Mouse (Mus musculus) liver (tissue): ENCODE results near the gene Mphosph9.

Experiments used
- DNase-seq: peaks from one replicate; pipeline ENCODE4 v3.0.0-alpha.2; 2020; ENCODE audit warnings: mixed read lengths

Gene Mphosph9

GRCm38 (mm10) chr5:124263246-124263645 is 64.5 kb downstream of the Mphosph9 start:
- no peak for DNase-seq

- DNase-seq, result no peak
These were observed 65.7 kb downstream of the Mphosph9 start for GRCm38 (mm10) chr5:124262090-124262489.

GRCm38 (mm10) chr5:124259133-124259532 is 68.6 kb downstream of the Mphosph9 start:
- DNase-seq, result no peak

- DNase-seq, result no peak
These were observed 69.7 kb downstream of the Mphosph9 start for GRCm38 (mm10) chr5:124258026-124258425.

GRCm38 (mm10) chr5:124255141-124255540 is 72.6 kb downstream of the Mphosph9 start:
- DNase-seq, result no peak

GRCm38 (mm10) chr5:124253555-124253954 is 74.2 kb downstream of the Mphosph9 start:
- no peak for DNase-seq

- no peak for DNase-seq
These were observed 75.0 kb downstream of the Mphosph9 start for GRCm38 (mm10) chr5:124252580-124253320.

- no peak for DNase-seq
These were observed 76.7 kb downstream of the Mphosph9 start for GRCm38 (mm10) chr5:124251070-124251469.

- peak; percentile 52 for DNase-seq
These were observed 77.9 kb downstream of the Mphosph9 start, which contains the start of gene Pitpnm2 for GRCm38 (mm10) chr5:124249614-124250591. Gene Pitpnm2, minus strand, starts transcription at chr5:124249760.

- peak; percentile 47 for DNase-seq
These were observed 78.7 kb downstream of the Mphosph9 start for GRCm38 (mm10) chr5:124248845-124249613.

- peak; percentile 40 for DNase-seq
These were observed 79.7 kb downstream of the Mphosph9 start for GRCm38 (mm10) chr5:124247986-124248626.

- no peak for DNase-seq
These were observed 80.5 kb downstream of the Mphosph9 start for GRCm38 (mm10) chr5:124247296-124247695.

GRCm38 (mm10) chr5:124244885-124245284 is 82.9 kb downstream of the Mphosph9 start:
- DNase-seq, result no peak

GRCm38 (mm10) chr5:124244449-124244848 is 83.3 kb downstream of the Mphosph9 start:
- DNase-seq, result no peak

GRCm38 (mm10) chr5:124243236-124243901 is 84.4 kb downstream of the Mphosph9 start:
- no peak for DNase-seq

- DNase-seq, result no peak
These were observed 85.9 kb downstream of the Mphosph9 start for GRCm38 (mm10) chr5:124241686-124242444.

- DNase-seq, result no peak
These were observed 86.7 kb downstream of the Mphosph9 start for GRCm38 (mm10) chr5:124240841-124241685.

- no peak for DNase-seq
These were observed 91.6 kb downstream of the Mphosph9 start for GRCm38 (mm10) chr5:124236180-124236579.

- no peak for DNase-seq
These were observed 93.0 kb downstream of the Mphosph9 start for GRCm38 (mm10) chr5:124234778-124235177.
